Mouse (Mus musculus) C2C12 (cell line): ENCODE data around the gene Trim5.

Experiments used
- CEBPB ChIP-seq: IDR thresholded peaks from one replicate; pipeline ENCODE4 v1.6.1; 2011; ENCODE audit warnings: low read depth, mild to moderate bottlenecking, control low read depth, moderate library complexity
- CTCF ChIP-seq: IDR thresholded peaks from one replicate; pipeline ENCODE4 v1.5.1; 2011; ENCODE audit not compliant: control insufficient read depth, insufficient read depth, insufficient read length
- FOSL1 ChIP-seq: IDR thresholded peaks from one replicate; pipeline ENCODE4 v1.8.0; 2011; ENCODE audit warnings: mild to moderate bottlenecking, low read length; ENCODE audit not compliant: poor library complexity, insufficient read depth, severe bottlenecking
- MYOD1 ChIP-seq: IDR thresholded peaks from one replicate; pipeline ENCODE4 v1.6.1; 2011; ENCODE audit warnings: low read depth; ENCODE audit not compliant: control insufficient read depth, insufficient read length
- MYOG ChIP-seq: IDR thresholded peaks from one replicate; pipeline ENCODE4 v1.6.1; 2011; ENCODE audit not compliant: control insufficient read depth, insufficient read length; ENCODE audit errors: extremely low read depth
- USF1 ChIP-seq: IDR thresholded peaks from one replicate; pipeline ENCODE4 v1.6.1; 2011; ENCODE audit warnings: low read depth, mild to moderate bottlenecking, control low read depth, moderate library complexity

DNA sequence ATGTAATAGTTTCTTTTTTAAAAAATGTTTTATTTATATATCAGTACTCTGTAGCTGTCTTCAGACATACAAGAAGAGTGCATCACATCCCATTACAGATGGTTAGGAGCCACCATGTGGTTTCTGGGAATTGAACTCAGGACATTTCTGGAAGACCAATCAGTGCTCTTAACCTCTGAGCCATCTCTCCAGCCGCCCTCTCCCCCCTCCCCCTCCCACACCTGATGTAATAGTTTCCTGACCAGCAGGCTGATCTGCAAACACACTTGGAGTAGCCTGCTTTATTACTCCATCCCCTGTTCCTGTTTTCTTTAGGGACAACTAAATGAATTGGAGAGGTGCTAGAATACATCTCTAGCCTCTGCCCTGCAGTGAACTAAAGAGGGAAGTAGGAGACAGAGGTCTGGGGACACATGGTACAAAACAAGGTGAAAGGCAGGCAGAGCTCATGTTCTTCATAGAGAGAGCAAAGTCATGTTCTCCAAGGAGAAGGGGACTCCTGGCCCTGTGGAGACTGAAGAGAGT is 71.8 kb downstream of the Trim5 start:
- TF ChIP-seq CEBPB: no peak
- no peak for TF ChIP-seq MYOD1
- TF ChIP-seq CTCF: no peak
- TF ChIP-seq USF1: no peak
- TF ChIP-seq FOSL1: no peak
- TF ChIP-seq MYOG: no peak
